Mouse (Mus musculus) left cerebral cortex, adult 11 months (tissue): Measurements from ENCODE around the gene Hoxa3.

Experiments used
- DNase-seq: peaks from one replicate; pipeline ENCODE4 v3.0.0; 2022; ENCODE audit warnings: low spot score

Hoxa3 gene

DNA sequence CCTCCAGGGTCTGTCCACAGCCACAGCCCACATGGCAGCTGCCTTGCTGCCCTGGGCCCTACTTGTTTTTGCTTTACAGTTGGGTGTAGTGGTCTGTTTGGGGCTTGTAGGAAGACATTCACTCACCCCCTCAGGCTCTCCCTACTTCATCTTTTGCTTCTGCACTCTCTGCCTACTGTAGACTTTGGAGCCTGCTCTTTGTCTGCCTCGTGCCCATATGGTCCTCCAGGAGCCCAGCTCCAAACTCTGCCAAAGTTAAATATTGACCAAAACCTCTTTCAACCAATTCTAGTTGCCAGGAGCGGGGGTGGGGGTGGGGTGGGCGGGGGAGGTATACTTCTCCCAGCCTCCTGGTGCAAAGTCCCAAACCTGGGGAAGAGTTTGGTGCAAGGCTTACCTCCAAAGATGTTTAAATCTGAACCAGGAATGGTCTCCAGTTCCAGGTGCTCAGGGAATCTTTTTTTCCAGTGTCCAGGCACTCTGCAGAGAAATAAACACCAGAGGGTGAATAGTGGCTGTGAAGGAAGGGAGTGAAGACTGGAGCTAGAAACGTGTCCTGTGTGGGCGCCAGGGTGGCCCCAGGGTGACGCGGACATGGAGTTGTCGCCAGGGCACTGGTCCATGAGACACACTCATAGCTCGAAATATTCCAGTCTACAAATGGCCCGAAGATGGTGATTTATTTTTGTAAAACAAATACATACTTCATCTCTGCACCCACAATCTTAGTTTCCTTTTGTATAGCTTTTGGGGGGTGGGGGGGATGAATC, 29.6 kb downstream of the Hoxa3 start:
- DNase-seq = no peak

DNA sequence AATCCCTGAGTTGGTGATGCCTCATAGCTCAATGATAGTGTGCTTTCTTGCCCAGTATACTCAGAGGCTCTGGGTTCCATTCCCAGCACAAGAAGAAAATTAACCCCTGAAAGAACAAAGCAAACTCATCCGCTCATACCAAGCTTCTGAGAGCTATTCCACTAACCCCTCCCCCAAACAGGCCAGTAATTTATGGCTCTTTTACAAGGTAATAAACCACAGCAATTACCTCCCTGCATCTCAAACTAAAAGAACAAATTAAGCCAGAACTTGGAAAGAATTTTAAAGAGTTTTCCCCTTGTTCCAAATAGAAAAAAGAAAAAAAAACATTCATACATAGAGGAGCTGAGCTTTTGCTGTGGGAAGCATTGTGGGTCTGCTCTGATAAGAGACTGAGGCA, 30.3 kb downstream of the Hoxa3 start:
- no peak for DNase-seq

DNA sequence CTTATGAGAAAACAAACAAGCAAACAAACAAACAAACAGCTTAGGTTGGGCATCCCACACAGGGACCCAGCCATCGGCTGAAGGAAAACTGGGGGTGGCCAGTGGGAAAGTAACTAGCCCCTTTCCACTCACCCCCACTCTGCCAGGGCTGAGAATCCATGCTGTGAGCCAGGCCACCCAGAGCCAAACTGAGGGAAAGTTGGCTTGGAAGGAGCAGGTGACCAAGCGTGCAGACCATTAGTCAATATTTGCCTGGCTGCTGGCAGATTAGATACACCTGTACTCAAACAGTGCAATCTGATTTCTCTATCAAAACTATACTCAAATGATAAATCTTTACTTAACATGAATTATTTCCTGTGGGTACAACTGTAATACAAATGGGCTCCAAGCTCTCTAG, 31.1 kb downstream of the Hoxa3 start:
- no peak for DNase-seq

DNA sequence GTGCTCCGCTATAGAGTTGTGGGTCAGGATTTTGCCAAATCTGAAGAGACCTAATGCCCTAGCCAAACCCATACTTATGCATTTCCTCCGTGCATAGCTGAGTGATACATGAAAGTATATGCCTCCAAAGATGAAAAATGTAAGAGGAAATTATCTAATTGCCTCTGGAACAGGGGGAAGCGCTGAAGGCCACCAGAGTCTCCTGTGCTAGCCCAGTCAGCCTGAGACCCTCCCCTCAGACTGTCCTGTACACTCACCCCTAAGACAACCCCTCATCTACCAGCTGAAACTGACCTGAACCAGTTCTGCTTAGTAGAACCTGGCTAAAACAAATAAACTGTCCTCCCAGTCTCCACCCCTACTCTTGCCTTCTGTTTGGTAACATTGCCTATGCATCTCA, 32.4 kb downstream of the Hoxa3 start:
- DNase-seq = no peak

DNA sequence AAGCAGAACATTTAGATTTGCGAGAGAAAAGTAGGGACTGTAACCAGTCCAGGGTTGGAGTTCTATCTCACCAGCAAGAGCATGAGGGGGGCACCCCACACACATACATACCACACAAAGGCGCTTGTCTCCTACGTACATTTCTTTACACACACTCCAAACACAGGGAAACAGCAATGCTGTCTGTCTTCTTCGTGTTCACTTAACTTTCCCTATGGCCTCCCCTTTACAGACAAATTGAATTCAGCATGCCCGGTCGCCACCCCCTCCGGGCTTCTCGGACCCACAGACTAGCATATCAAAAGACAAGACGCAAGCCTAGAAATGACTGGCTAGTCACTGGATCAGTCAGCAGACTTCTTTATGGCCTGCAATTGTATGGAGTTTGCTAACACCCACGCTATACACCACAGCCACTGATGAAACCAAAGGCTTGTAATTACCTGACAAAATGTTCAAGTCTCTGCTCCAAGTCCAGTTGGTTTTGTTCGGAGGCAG, 32.9 kb downstream of the Hoxa3 start:
- DNase-seq = no peak

DNA sequence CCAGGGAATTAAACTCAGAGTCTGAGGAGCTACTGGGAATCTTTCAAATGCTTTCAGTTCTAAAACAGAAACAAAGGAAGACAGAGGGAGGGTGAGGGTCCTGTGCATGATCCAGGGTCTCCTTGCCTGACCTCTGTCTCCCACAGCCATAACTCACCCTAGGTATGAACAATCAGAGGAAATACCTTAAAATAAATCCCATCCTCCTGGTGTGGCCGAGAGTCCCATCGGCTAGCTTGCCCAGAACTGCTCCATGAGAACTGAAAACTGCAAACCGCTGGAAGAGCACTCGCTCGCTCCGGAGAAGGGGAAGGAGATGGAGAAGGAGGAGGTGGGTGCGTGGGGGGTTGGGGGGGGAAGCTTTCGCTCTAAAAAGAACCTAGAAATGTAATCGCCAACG, 33.4 kb downstream of the Hoxa3 start:
- DNase-seq = no peak

DNA sequence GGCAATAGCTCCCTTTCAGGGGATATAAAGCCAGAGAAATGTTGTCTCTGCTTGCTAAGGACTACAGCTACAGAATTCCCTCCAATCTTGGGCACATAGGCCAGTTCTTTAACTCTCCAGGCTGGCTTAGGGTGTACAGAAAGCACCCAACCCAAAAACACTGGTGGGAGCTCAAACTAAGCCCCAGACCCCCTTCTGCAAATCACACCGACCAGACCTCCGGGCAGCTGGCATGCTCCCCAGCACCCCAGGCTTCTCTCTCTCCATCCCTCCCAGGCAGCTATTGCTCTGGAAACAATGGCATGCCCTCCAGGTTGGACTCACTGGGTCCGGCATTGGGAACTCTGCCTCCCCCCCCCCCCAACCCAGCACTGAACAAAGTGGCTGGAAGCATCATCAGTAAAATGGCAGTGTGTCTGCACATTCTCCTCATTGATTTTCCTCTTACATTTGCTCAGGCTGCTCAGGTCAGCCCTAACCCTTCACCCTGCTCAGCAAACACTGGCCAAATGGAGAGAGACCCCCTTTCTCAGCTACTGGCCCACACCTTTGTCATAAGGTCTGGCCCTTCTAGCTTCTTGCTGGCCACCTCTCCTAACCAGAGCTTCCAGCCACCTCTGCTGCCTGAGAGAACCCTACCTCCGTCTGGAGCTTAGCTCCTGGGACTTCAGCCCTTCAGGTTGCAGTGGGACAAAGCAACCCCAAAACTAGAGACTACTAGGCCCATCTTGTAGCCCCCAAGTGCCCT, 34.0 kb downstream of the Hoxa3 start:
- DNase-seq = no peak

DNA sequence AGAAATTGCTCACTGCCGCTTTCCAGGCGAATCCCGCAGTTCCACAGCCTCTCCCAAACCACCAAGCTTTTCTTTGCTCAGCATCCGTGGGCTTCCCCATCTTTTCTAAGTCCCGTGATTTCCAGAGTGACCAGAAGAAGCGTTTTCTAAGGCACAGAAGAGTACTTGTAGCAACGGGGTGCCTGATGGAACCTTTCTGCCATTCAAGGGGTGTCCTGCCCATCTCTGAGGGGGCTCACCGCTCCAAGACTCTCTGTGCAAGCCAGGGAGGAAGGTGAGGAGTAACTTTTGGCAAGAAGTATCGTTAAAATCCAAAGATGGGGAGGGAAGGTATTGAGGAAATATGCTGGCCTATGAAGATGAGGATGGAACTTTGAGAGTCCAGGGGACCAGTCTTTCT, 35.3 kb downstream of the Hoxa3 start:
- DNase-seq = no peak

DNA sequence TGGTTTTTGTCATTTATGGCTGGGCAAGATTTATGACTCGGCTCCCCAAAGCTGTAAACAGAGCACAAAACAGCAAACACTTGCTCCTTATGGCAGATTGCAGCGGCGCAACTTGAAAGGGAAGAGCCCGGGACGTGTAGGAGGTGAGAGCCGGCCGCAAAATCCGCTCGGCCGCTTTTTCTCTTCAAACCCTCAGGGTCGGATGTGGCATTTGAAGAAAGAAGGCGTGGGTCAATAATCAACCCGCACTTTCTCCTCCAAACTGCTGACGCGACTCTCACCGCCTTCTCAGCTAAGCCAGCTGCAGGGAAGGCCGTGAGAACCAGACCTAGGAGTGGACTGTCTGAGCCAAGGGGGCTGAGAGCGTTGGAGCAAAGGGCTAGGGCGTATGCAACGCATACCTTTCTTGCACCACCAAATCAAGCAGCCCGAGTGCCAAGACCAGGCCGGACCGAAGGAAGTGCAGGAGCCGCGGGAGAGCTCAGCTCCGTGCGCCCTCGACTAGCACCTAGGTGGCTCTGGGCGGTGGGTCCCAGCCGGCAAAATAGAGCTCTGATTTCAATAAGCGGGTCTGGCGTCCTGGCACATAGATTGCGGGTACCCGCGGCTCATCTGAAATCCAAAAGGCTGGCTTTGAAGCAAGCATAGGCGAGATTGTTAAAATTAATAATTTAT, 35.9 kb downstream of the Hoxa3 start, which contains the start of gene 5730596B20Rik:
Gene 5730596B20Rik, plus strand, starts transcription at position 438 of the 675 bp plus-strand sequence.
- no peak for DNase-seq

DNA sequence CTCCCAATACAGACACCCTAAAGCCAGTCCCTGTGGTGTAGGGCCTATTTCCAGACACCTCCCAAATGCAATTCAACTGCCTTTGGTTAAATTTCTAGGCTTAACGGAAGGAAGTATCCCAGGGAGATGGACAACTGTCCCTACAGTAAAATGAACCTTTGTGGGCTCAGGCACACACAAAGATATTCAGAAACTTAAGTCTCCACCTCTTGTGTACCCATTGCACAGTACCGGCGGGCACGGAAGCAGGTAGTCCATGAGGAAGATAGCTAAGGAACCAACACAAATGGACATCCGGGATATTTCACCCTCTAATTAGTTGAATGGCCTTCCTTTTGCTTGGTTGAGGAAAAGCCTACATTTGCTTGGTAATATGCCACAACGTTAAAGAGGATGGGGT, 36.7 kb downstream of the Hoxa3 start:
- DNase-seq = no peak

DNA sequence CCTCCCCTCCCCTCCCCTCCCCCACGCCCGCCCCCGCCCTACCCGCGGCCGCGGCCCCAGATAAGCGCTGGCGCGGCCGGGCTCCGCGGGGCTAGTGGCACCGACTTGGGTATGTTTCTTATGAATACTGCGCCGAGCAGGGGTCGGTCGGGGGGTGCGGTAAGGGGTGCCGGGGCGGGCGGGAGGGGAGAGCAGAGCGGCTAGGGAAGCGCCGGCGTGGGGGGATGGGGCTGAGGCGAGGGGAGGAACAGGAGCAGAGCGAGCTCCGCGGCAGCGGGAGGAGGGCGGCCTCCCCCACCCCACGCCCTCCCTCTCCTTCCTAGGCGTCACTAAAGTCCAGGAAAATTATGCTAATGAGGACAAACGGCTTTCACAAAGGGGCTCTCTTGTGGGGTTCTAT, 37.3 kb downstream of the Hoxa3 start:
- DNase-seq = no peak

DNA sequence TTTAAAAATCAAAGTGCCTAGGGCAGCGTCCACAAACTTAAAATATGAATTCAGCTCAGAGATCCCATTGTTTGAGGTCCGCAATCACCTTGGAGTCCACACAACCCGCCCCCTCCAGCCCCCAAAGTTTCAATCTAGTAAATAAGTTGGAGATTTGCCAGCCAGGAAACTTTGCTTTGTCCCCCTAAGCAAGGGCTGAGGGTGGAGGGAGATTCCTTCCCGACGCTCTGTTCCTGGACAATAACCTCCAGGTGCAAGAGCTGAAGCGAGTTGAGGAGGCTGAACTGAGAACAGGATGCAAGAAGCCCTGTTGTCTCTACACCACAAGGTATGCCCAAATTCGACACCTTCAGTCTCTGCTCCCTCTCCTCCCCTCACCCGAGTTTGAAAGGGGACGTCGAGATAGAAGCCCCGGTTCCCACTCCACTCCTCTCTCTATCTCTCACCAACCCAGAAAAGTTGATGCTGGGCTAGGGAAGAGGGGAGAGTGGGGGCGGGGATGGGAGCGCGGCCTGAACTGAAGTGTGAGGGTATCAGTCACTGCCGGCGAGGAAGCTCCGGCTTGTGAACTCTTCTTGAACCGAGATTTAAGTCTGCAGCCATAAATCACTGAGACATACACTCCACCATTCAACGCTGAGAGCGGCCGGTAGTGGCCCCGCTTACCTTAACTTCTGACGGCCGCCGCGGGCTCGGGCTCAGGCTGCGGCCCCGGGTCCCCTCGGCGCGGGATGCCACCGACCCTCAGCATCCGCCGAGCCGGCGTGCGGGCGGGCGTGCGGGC, 38.0 kb downstream of the Hoxa3 start:
- DNase-seq = no peak

DNA sequence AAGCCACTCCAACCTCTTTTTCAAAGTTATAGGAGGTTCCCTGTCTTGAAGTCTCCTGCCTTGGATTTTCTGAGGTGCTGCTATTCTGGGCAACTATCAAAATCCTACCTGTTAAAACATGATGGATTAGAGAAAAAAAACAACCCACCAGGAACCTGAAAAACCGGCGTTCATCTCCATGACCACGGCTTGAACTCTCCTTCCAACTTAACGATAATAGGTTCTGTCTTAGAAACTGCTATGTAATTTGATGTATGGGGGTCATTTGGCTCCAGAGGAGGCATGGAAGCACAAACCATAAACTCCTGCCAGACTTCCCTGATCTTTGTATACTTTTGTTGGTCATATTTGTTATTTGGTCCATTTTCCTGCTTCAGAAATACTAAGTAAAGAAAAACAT, 39.5 kb downstream of the Hoxa3 start:
- DNase-seq = no peak

DNA sequence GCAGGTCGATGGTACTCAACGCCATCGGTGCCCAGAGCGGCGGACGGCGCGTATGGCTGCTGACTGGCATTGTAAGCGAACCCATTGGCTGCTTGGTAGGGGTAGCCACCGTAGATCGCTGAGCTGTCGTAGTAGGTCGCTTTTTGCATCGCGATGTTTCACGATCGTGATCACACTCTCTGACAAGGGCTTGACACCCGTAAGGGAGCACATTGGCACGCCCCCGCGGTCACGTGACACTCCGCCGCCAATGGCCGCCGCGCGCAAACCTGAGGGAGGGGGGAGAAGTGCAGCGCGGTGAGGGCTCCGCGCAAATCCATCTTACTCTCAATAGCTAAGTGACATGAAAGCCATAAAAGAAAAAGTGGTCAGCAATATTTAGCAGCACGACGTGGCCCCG, 40.6 kb downstream of the Hoxa3 start:
- no peak for DNase-seq

DNA sequence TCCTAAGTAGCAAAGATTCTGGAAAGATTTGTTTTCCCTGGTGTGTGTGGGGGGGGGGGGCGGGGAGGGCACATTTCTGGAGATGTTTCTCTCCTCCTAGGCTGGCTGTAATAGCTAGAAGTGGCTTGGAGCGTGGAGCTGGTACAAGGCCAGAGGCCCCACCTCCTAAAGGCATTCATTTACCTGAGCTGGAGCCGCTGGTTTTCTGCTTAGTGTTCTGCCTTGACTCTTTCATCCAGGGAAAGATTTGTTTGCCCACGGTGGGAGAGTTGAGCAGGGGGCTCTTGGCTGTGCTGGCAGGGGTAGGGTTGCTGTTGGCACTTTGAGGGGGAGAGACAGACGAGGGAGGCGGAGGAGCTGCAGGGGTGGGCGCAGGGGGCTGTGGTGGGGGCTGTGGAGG, 41.2 kb downstream of the Hoxa3 start:
- DNase-seq = no peak

DNA sequence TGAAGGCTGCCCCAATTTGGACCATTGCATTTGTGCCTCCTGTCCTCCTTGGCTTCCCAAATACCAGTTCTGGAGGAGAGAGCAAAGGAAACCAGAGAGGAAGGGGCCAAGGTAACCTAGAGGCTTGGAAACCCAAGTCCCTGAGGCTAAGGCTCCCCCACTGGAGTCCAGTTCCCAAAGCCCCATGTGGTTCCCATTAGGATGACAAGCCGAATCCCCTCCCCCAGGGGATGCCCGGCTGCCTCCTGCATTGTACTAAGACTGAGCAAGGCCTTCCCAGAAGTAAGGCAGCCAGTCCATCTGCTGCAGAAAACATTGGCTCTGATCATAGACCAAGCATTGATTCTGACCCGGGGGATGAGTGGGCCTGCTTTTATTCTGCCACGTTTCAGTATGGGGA, 41.8 kb downstream of the Hoxa3 start:
- DNase-seq = no peak

DNA sequence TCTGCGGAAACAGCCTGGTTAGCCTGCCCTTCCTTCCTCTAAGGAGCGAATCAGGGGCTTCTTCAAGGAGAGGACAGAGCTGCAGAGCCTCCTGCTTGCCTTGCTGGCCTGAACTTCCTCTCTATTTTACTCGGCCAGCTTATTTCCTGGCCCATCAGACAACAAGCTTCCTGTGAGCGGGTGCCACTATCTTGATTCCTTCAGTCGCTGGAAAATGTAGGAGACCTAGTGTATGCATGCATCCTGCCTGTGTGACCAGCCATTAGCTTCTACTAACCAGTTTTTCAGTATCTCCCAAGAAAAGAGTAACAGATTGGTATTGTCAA, 42.3 kb downstream of the Hoxa3 start:
- DNase-seq = no peak

DNA sequence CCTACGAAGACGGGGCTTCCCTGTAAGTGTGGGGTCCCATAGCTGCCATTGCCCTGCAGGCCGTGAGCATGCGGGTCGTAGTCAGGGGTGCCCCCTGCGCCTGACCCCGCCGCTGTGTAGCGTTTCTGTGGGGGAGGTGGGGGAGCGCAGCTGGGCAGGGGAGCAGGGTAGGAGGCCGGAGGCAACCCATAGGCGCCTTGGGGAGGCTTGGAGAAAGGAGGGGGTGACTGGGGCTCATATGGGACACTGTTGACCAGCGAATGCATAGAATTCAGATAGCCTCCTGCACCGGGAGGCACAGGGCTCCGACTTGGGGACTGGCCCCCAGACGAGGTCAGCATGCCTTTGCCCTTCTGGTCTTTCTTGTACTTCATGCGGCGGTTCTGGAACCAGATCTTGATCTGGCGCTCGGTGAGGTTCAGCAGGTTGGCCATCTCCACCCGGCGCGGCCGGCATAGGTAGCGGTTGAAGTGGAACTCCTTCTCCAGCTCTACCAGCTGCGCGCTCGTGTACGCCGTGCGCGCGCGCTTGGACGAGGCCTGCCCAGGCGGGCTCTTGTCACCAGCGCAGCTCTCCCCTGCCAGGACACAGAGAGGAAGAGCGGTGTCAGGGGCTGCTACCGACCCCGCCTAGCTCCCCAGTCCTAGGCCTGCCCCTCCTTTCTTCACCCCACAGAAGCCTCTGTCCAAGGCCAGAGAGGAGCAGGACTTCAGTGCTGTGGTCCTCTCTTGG, 42.8 kb downstream of the Hoxa3 start:
- DNase-seq = no peak

DNA sequence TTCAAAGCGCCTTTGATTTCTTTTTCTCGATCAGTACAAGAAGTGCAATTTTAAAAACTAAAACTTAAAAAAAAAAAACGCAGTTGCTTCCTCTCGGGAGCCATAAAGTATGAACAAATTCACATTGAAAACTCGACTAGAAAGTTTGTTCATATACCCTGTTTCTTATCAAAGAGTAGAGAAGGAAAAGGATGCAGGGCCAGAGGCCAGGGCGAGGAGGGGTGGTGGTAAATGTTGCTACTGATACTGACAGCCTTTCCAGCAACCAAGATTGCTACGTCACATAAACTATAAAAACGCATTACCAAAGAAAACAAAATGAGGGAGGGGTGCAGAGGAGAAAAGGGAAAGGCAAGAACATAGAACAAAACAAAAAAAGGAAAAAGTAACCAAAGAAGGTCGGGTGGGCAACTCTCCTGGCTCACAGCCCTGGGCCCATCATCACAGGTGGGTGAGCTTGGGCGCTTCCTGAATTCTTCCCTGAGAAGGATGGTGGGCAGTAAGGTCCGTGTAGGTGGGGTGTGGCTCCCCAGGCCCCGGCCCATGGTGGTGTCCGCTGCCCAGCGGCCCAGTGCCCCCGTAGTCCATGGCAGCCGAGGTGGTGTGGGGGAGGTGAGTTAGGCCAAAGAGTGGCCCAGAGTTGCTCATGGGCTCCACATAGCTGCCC, 43.5 kb downstream of the Hoxa3 start:
- no peak for DNase-seq

DNA sequence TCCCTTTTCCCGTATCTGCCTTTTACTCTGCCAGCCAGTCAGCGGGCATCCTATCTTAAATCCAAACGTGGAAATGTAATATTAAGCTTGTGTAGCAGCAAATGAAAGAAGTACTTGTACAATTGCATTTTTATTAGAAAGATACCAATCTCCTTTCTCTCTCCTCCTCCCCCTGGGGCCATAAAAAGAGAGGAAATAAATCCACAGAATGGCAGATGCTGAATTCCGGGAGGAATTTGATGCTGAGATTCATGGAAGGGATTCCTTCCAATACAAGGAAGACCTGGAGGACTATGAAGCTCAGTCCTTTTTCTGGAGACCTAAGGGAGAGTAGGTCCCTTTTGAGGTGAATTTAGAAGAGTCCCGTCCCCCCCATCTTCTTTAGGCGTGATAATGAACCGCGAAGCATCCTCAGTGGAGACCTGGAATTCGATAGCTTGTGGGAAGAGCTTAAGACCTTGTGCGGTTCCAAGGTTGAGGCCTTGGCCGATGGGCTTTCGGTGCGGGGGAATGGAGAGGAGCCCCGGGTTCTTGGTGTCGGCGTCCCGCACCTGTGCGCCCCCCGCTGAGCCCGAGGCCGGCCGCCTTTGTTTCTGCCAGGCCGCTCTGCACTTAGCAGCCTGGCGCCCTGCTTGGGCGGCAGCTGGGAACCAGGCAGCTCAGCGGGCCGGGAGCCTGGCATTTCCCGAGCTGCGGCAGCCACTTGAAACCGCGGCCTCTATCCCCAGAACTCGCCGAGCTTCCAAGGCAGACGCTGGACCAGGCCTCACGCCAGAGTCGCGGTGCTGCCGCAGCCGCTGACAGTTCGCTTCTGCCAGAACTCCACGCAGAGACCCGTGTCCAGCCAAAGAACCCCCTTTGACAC, 44.7 kb downstream of the Hoxa3 start:
- DNase-seq = no peak
